Mouse (Mus musculus) kidney, adult 8-10 months (tissue): ENCODE data around the gene Sdc3.

Experiments used
- DNase-seq, 2 experiments: peaks; one replicate each; pipeline ENCODE4 v3.0.0; 2022

Gene Sdc3

GRCm38 (mm10) chr4:130792376-130793179, at the start of gene Sdc3:
Sdc3 (plus strand) TSS chr4:130792537.
- no peak for DNase-seq

- DNase-seq: no peak
Observed at GRCm38 (mm10) chr4:130744058-130744457, 48.3 kb upstream of the Sdc3 start.

DNA sequence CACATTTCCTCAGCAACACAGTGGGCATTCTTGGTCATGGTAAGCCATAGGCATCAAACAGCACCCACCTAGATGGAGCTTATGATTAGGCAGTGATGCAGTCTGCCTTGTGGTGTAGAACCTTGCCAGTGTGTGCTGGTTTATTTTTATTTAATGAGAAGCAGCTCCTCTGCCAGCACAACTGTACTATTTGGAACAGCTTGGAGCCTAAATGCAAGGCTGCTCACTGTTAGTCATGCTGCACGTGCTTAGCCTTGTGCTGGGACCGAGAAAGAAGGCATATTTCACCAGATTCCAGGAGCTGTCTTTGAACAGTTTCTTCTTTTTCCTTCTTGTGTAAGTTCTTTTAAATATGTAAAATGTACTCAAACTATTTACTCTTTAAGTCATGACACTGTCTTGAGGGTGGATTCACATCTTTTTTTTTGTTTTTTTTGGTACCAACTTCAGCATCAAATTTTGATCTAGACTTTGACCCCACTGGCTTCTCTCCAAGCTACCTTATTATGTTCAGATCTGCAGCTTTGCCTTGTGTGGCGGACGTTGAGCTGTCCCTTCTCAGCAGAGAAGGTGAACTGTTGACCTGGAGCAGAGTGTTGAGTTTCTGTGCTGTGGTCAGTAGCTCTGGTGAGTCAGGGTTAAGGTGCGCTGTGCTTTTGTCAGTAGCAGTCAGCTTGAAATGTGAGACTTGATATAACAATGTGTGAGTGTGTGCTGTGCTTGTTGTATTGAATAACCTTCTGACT, 46.6 kb upstream of the Sdc3 start:
- peak; percentile 66 to 69 for DNase-seq

GRCm38 (mm10) chr4:130749566-130749965, 42.8 kb upstream of the Sdc3 start:
- peak; percentile 61 to 66 for DNase-seq

- no peak for DNase-seq
Observed at GRCm38 (mm10) chr4:130751966-130752365, 40.4 kb upstream of the Sdc3 start.

- DNase-seq: no peak
Observed at GRCm38 (mm10) chr4:130752591-130752990, 39.7 kb upstream of the Sdc3 start.

DNA sequence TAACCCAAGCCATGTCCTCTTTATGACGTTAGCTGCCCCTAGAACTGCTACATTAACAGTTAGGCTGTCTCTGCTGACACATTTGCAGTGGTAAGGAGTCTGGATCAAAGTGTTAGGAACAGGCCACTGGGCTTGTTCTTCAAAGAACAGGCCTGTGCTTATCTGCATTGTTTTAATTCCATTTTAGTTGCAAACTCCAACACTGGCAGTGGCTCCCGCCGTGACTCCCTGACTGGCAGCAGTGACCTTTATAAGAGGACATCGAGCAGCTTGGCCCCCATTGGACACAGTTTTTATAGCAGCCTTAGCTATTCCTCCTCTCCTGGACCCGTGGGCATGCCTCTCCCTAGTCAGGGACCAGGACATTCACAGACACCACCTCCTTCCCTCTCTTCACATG, 38.6 kb upstream of the Sdc3 start:
- no peak for DNase-seq

GRCm38 (mm10) chr4:130754776-130755175, 37.6 kb upstream of the Sdc3 start:
- no peak for DNase-seq

- no peak for DNase-seq
Observed at GRCm38 (mm10) chr4:130759875-130760274, 32.5 kb upstream of the Sdc3 start.

GRCm38 (mm10) chr4:130761809-130762208, 30.5 kb upstream of the Sdc3 start:
- no peak for DNase-seq

GRCm38 (mm10) chr4:130765399-130766160, 26.8 kb upstream of the Sdc3 start:
- DNase-seq: peak in 1 of 2 experiments; percentile 35

GRCm38 (mm10) chr4:130766387-130766786, 25.9 kb upstream of the Sdc3 start:
- DNase-seq: no peak

DNA sequence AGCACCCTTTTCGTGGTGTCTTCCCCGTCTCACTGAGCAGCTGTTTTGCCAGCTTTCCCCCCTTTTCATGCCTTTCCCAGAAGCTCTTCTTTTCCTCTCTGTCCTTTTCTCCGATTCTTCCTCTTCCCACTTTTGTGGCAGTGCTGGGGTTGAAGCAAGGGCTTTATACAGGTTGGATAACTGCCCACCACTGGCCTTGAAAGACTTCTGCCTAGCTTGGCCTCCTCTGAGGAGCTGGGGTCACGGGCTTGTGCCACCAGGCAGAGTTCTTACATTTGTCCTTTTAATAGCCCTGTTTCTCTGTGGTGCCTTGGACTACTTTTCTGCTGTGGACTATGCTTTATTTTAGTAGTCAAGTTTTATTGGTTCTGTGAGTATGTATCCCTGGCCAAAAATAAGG, 25.4 kb upstream of the Sdc3 start:
- DNase-seq: no peak

GRCm38 (mm10) chr4:130773899-130774298, 18.4 kb upstream of the Sdc3 start:
- DNase-seq: no peak

DNA sequence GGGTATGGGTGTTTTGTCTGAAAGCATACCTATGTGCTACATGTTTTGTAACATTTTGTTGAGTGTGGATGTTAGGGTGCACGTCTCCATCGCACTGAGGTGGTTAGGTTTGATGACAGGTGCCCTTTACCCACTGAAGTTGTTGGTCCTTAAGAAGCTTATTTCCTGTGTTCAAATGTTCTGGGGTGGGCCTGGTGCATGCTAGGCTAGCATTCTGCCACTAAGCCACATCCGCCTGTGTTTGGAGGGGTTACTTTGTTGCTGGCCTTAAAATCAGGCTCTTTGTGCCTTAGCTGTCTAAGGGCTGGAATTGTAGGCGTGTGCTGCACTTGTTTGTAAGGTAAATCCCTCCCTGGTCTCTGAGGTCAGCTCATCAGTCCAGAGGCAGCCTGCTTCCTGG, 17.5 kb upstream of the Sdc3 start:
- no peak for DNase-seq

DNA sequence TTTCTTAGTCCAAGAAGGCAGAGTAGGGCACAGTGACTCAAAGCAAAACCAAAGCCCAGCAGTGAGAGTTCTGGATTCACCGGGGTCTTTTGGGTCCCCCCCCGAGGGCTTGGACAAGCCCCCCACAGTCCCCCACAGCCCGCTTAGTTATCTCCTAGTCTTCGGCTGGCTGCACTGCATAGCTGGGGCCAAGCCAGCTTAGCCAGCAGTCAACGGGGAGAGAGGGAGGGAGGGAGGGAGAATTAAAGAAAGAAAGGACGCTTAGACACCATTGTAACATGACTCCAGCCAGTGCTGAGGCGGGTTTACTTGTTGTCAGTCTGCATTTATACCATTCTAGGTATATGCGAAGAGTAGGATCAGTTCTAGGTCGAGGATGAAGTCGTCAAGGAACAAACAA, 14.7 kb upstream of the Sdc3 start:
- DNase-seq: no peak

DNA sequence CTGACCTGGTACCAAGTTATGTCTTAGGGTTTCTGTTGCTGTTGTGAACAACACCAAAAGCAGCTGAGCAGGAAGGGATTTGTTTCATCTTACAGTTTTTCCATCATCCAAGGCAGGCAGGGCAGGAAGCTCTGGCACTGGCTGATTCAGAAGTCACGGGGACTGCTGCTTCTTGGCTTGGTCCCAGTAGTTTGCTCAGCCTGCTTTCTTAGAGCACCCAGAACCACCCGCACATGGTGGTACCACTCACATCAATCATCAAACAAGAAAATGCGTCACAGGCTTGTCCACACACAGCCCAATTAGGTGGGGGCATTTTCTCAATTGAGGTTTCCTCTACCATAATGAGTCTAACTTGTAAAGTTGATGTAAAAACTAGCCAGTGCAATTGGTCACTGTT, 13.3 kb upstream of the Sdc3 start:
- no peak for DNase-seq

DNA sequence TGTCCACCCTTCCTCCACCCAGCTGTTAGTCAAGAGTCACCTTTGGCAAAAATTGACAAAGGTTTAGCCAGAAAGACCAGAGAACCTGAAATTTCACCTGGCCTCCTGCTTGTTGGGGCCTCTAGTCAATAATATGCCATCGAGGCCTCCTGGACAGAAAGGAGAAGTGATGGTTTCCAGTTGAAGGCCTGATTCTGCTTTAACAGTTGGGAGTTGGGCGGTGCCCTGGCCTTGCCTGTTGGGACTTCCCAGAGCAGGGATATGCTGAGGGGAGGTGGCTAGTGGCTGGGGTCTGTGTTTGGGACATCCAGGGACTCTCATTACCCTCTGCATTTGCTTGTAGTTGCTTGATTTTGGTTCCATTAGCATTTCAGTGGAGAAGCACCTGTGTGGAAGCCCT, 9.8 kb upstream of the Sdc3 start:
- DNase-seq: no peak

DNA sequence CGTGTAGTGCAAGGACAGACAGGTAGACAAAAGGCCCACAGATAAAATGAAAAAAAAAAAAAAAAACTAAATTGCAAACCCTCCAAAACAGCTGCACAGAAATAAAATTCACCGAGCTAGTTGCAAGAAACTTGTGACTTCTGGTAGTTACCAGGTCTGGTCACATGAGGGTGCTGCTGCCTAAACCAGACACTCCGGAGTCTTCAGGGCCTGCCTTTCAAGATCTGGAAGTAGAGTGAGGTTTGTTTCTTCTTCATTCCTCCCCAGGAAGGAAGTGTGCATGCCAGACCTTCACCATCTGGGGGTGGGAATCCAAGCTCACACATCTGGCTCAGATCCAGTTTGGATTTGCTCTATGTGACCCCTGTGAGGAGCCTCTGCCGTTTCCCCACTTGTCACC, 7.6 kb upstream of the Sdc3 start:
- DNase-seq: no peak

- no peak for DNase-seq
Observed at GRCm38 (mm10) chr4:130787530-130787929, 4.8 kb upstream of the Sdc3 start.

DNA sequence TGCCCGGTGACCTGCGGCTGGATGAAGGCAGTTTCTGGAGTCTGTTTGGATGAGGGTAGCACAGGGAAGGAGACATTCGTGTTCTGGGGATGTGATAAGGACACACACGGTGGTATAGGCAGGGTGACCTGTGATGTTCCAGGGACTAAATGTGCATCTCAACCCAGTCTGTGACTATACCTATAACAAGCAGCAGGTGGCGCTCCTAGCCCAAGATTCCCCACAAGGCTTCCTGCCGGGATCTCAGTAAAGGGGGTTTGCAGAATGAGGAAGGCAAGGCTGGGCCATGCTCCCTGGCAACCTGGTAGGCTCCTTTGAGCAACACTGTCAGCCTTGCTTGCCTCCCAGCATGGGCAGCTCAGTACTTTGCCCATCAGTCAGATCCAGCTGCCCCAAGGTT, 2.2 kb upstream of the Sdc3 start:
- peak; percentile 58 to 83 for DNase-seq

GRCm38 (mm10) chr4:130791811-130792375, 444 bp upstream of the Sdc3 start:
- no peak for DNase-seq

DNA sequence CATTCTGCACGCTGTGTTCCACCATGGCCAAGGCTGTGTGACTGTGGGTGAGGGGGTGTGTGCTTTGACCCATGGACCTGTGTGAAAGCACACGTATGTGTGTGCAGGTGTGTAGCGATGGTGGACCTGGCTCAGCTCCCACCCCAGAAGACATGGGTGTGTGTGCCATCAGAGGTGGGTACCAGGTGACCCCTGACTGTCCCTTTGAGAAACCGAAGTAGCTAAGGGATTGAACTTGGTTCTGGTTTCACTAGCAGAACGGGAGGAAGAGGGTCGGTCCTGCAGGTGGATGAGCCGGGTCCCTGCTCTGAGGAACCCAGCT, 804 bp downstream of the Sdc3 start:
- DNase-seq: no peak
